Mouse (Mus musculus) adrenal gland, postnatal 36 days (tissue): ENCODE data around the gene Defb15. TPM values are rescaled to one million over a fixed set of nuclear protein-coding genes. Genes with fewer than 3 reads are reported as not detected.
"Not testable (repeated sequence)": the region's sequence is repeated elsewhere in the genome, so short reads cannot be mapped to it uniquely, and the experiment has no call there.

Experiments
- DNase-seq, 2 experiments: peaks; one replicate each; pipeline ENCODE4 v3.0.0; 2021; ENCODE audit warnings: mixed read lengths in 1 of 2
- long read RNA-seq, 2 experiments: library from polyadenylated mRNA; stranded (forward); transcript quantifications; one replicate each; pipeline ENCODE4 v2.0.0; 2021; ENCODE audit warnings: borderline sequencing depth in 2 of 2
- total RNA-seq, 2 experiments: library from RNA; stranded (reverse); gene quantifications; 2 replicates each; pipeline ENCODE4 v1.2.3; 2021

Gene Defb15
- not detected for total RNA-seq
- long read RNA-seq, experiment 1, result 0 reads
- long read RNA-seq, experiment 2, result 0 reads

GRCm38 (mm10) chr8:21932610-21933009, at the start of gene Defb15:
Defb15 (minus strand) TSS chr8:21932710.
- no peak for DNase-seq

GRCm38 (mm10) chr8:21981664-21982337, 49.3 kb upstream of the Defb15 start:
- peak in 1 of 2 experiments; percentile 5 for DNase-seq

GRCm38 (mm10) chr8:21978193-21978592, 45.7 kb upstream of the Defb15 start:
- no peak for DNase-seq

- no peak for DNase-seq
Observed at GRCm38 (mm10) chr8:21969475-21969874, 37.0 kb upstream of the Defb15 start, which contains the start of gene Ccdc70. Ccdc70 (plus strand) TSS chr8:21969775.

GRCm38 (mm10) chr8:21966646-21967045, 34.1 kb upstream of the Defb15 start:
- no peak for DNase-seq

- DNase-seq, result no peak
Observed at GRCm38 (mm10) chr8:21958414-21958813, 25.9 kb upstream of the Defb15 start, which contains the start of gene Fam90a1a. Fam90a1a (plus strand) TSS chr8:21958714.

GRCm38 (mm10) chr8:21956336-21956735, 23.8 kb upstream of the Defb15 start:
- DNase-seq, result no peak

GRCm38 (mm10) chr8:21955321-21955720, 22.8 kb upstream of the Defb15 start:
- peak; percentile 50 to 65 for DNase-seq

GRCm38 (mm10) chr8:21947311-21948017, 15.0 kb upstream of the Defb15 start:
- no peak for DNase-seq

- no peak for DNase-seq
Observed at GRCm38 (mm10) chr8:21946462-21946861, 14.0 kb upstream of the Defb15 start, which contains the start of gene Defb13. Defb13 (plus strand) TSS chr8:21946762.

- DNase-seq, result not testable (repeated sequence)
Observed at GRCm38 (mm10) chr8:21938052-21938451, 5.5 kb upstream of the Defb15 start, which contains the start of gene Defb35. Defb35 (plus strand) TSS chr8:21938352.

GRCm38 (mm10) chr8:21930754-21931153, 1.8 kb downstream of the Defb15 start:
- DNase-seq, result not testable (repeated sequence)

- DNase-seq, result no peak
Observed at GRCm38 (mm10) chr8:21915625-21916024, 16.9 kb downstream of the Defb15 start.

- no peak for DNase-seq
Observed at GRCm38 (mm10) chr8:21912554-21912953, 20.0 kb downstream of the Defb15 start.

GRCm38 (mm10) chr8:21911931-21912330, 20.6 kb downstream of the Defb15 start:
- no peak for DNase-seq

- not testable (repeated sequence) for DNase-seq
Observed at GRCm38 (mm10) chr8:21906290-21906689, 26.2 kb downstream of the Defb15 start, which contains the start of gene Defb11. Defb11 (minus strand) TSS chr8:21906412.

GRCm38 (mm10) chr8:21885321-21885720, 47.2 kb downstream of the Defb15 start, which contains the start of gene Defb9:
Defb9 (minus strand) TSS chr8:21885421.
- not testable (repeated sequence) for DNase-seq

Other genes starting within 250 kb of the Defb15 start
- not detected for gene AY761184, start 229.1 kb downstream of the Defb15 start, total RNA-seq
- gene Defa24, start 198.2 kb downstream of the Defb15 start, total RNA-seq, result not detected
- not detected for gene Defb50, start 109.2 kb downstream of the Defb15 start, total RNA-seq
- gene Defb2, start 92.8 kb downstream of the Defb15 start, total RNA-seq, result not detected
- gene Defb10, start 73.8 kb downstream of the Defb15 start, total RNA-seq, result not detected
- not detected for gene Defb9, start 47.3 kb downstream of the Defb15 start, total RNA-seq
- not detected for gene Defb11, start 26.3 kb downstream of the Defb15 start, total RNA-seq
- not detected for gene Defb35, start 5.6 kb upstream of the Defb15 start, total RNA-seq
- not detected for gene Defb13, start 14.1 kb upstream of the Defb15 start, total RNA-seq
- gene Fam90a1a, start 26.0 kb upstream of the Defb15 start, total RNA-seq, result not detected
- gene Ccdc70, start 37.1 kb upstream of the Defb15 start, total RNA-seq, result not detected
- gene Atp7b, start 127.6 kb upstream of the Defb15 start, total RNA-seq, result 1 to 10 TPM in 1 of 2 experiments, under 1 TPM in 1; 0.76 to 1.4 TPM
- gene Alg11, start 128.0 kb upstream of the Defb15 start, total RNA-seq, result 10 to 100 TPM; 40.6 to 43.2 TPM
- gene Nek5, start 192.3 kb upstream of the Defb15 start, total RNA-seq, result 1 to 10 TPM; 5.9 to 7.4 TPM
- gene Nek3, start 233.7 kb upstream of the Defb15 start, total RNA-seq, result 1 to 10 TPM; 4.6 to 4.9 TPM